Mouse (Mus musculus) lung, postnatal 0 days (tissue): ENCODE data around the gene Gm38431. TPM values are rescaled to one million over a fixed set of nuclear protein-coding genes. Genes with fewer than 3 reads are reported as not detected.

Source experiments
- ATAC-seq: fragments of 200-750 bp; cut with Nextera tagmentation; 2 replicates; pipeline ENCODE4 v1.8.0; 2017; ENCODE audit warnings: moderate library complexity
- DNase-seq: peaks from one replicate; pipeline ENCODE4 v3.0.0-alpha.2; 2016; ENCODE audit warnings: low spot score
- H3K27ac ChIP-seq: fragments of 300-500 bp; sonication (generic); 2 replicates; pipeline ENCODE4 v1.5.1; 2014; ENCODE audit warnings: antibody characterized with exemption, mild to moderate bottlenecking, low read length, mixed read lengths
- H3K27me3 ChIP-seq: fragments of 300-500 bp; sonication (generic); replicated peaks from 2 replicates; pipeline ENCODE4 v1.6.1; 2014; ENCODE audit warnings: low read length, mixed read lengths; ENCODE audit not compliant: insufficient read depth
- H3K36me3 ChIP-seq: fragments of 300-500 bp; sonication (generic); 2 replicates; pipeline ENCODE4 v1.6.1; 2014; ENCODE audit warnings: low read length, mixed read lengths; ENCODE audit not compliant: insufficient read depth
- H3K4me1 ChIP-seq: fragments of 300-500 bp; sonication (generic); 2 replicates; pipeline ENCODE4 v1.6.1; 2014; ENCODE audit warnings: antibody characterized with exemption, low read depth, low read length, mixed read lengths; ENCODE audit not compliant: insufficient read depth
- H3K4me2 ChIP-seq: fragments of 300-500 bp; sonication (generic); replicated peaks from 2 replicates; pipeline ENCODE4 v1.6.1; 2014; ENCODE audit warnings: low read depth, mild to moderate bottlenecking, low read length, moderate library complexity, mixed read lengths
- H3K4me3 ChIP-seq: fragments of 300-500 bp; sonication (generic); 2 replicates; pipeline ENCODE4 v1.5.1; 2014; ENCODE audit warnings: low read depth, low read length
- H3K9ac ChIP-seq: fragments of 300-500 bp; sonication (generic); replicated peaks from 2 replicates; pipeline ENCODE4 v1.6.1; 2014; ENCODE audit warnings: low read depth, mild to moderate bottlenecking
- H3K9me3 ChIP-seq: fragments of 300-500 bp; sonication (generic); 2 replicates; pipeline ENCODE4 v1.6.1; 2016; ENCODE audit warnings: low read length, mixed read lengths
- CTCF ChIP-seq: IDR thresholded peaks from 2 replicates; pipeline ENCODE4 v1.5.1; 2016; ENCODE audit warnings: antibody characterized with exemption, mild to moderate bottlenecking
- EP300 ChIP-seq: IDR thresholded peaks from 2 replicates; pipeline ENCODE4 v1.6.1; 2016; ENCODE audit warnings: antibody characterized with exemption, mild to moderate bottlenecking, control low read depth
- WGBS: fragments of 180-500 bp; shearing (Covaris S2); extraction: QIAGEN DNeasy Blood & Tissue Kit; methylation state at CpG from one replicate; pipeline ENCODE4 v1.1.7; 2014; 5-methylcytosine and 5-hydroxymethylcytosine counted together
- polyA plus RNA-seq: library from polyadenylated mRNA; unstranded; fragments of >200 nt; fragmentation: Nextera tagmentation; extraction: Ambion mirVana; gene quantifications from 2 replicates; pipeline ENCODE4 v1.2.1, GENCODE M21; 2015

The Gm38431 gene
- polyA plus RNA-seq, 1 experiment from 2014 or later, result 0.69 TPM

- no peak overlapping the region for H3K9ac ChIP-seq
- WGBS, result 3% methylated on average over 30 of the region's 31 CpGs
- TF ChIP-seq EP300 (no peak), CTCF (no peak)
- peak; percentile 68 for DNase-seq
- peak overlapping the region; percentile 57 for H3K4me2 ChIP-seq
- peak; percentile 39 for ATAC-seq
- no peaks in the 10 kb centered on the region for H3K9me3 ChIP-seq
- H3K27ac ChIP-seq, result no peak overlapping the region
- peaks cover 42% of the 10 kb centered on the region for H3K27me3 ChIP-seq
- H3K4me3 ChIP-seq, result peak overlapping the region; percentile 27
- peaks cover 9% of the 10 kb centered on the region; the same call in 1 of the 2 replicates for H3K4me1 ChIP-seq
- H3K36me3 ChIP-seq, result no peaks in the 10 kb centered on the region
These were observed 54.3 kb downstream of the Gm38431 start for GRCm38 (mm10) chr9:21037481-21037891.

DNA sequence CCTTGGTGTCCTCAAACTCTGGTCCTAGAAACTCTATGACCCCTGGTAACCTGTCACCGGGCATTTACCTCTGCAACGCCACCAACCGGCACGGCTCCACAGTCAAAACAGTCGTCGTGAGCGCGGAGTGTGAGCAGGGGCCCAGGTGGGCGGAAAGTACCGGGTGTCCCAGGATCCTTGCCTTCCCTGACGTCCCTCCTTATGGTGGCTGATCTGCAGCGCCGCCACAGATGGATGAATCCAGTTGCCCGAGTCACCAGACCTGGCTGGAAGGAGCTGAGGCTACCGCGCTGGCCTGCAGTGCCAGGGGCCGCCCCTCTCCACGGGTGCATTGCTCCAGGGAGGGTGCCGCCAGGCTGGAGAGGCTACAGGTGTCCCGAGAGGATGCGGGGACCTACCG, 55.1 kb downstream of the Gm38431 start:
- H3K27me3 ChIP-seq, result peaks cover 42% of the 10 kb centered on the region
- H3K4me3 ChIP-seq, result no peak overlapping the region
- WGBS, result 6% methylated on average over 22 of the region's 22 CpGs
- peaks cover 9% of the 10 kb centered on the region; the same call in 1 of the 2 replicates for H3K4me1 ChIP-seq
- 0 out of 2 replicates have a peak overlapping the region, but pooled peaks have one; percentile 57 for H3K4me2 ChIP-seq
- no peaks in the 10 kb centered on the region for H3K36me3 ChIP-seq
- DNase-seq (no peak), ATAC-seq (no peak)
- H3K9me3 ChIP-seq, result no peaks in the 10 kb centered on the region
- TF ChIP-seq CTCF (no peak), EP300 (no peak)
- no peak overlapping the region for H3K27ac ChIP-seq
- H3K9ac ChIP-seq, result no peak overlapping the region

DNA sequence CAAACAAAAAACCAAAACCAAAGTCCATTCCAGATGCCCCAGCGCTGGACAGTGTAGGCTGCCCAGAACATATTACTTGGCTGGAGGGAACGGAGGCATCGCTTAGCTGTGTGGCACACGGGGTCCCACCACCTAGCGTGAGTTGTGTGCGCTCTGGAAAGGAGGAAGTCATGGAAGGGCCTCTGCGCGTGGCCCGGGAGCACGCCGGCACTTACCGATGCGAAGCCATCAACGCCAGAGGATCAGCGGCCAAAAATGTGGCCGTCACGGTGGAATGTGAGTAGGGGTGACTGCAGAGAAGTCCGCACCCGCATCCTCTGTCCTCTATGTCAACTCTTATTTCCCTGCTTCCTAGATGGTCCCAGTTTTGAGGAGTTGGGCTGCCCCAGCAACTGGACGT, 55.6 kb downstream of the Gm38431 start:
- Histone ChIP-seq H3K36me3 (no peaks in the 10 kb centered on the region), H3K27ac (no peak overlapping the region), H3K4me3 (no peak overlapping the region), H3K27me3 (peaks cover 42% of the 10 kb centered on the region), H3K4me1 (peaks cover 9% of the 10 kb centered on the region; the same call in 1 of the 2 replicates), H3K4me2 (no peak overlapping the region), H3K9me3 (no peaks in the 10 kb centered on the region), H3K9ac (no peak overlapping the region)
- ATAC-seq, result no peak
- WGBS, result 17% methylated on average over 20 of the region's 20 CpGs
- no peak for DNase-seq
- TF ChIP-seq CTCF (no peak), EP300 (no peak)

- Histone ChIP-seq H3K4me2 (no peak overlapping the region), H3K27ac (no peak overlapping the region), H3K36me3 (no peaks in the 10 kb centered on the region), H3K9me3 (no peaks in the 10 kb centered on the region), H3K4me3 (no peak overlapping the region), H3K27me3 (peaks cover 42% of the 10 kb centered on the region), H3K4me1 (peaks cover 9% of the 10 kb centered on the region; the same call in 1 of the 2 replicates), H3K9ac (no peak overlapping the region)
- ATAC-seq (no peak), DNase-seq (no peak)
- 37% methylated on average over 9 of the region's 9 CpGs for WGBS
- TF ChIP-seq CTCF (no peak), EP300 (no peak)
These were observed 56.2 kb downstream of the Gm38431 start for GRCm38 (mm10) chr9:21035586-21035985.

GRCm38 (mm10) chr9:21034481-21035085, 57.2 kb downstream of the Gm38431 start:
- Histone ChIP-seq H3K27ac (no peak overlapping the region), H3K9me3 (no peaks in the 10 kb centered on the region), H3K4me1 (peaks cover 12% of the 10 kb centered on the region; the same call in 1 of the 2 replicates), H3K27me3 (peaks cover 42% of the 10 kb centered on the region), H3K4me3 (no peak overlapping the region), H3K36me3 (no peaks in the 10 kb centered on the region), H3K4me2 (no peak overlapping the region), H3K9ac (no peak overlapping the region)
- WGBS, result 6% methylated on average over 17 of the region's 17 CpGs
- ATAC-seq (no peak), DNase-seq (peak; percentile 10)
- TF ChIP-seq CTCF (no peak), EP300 (no peak)

- Histone ChIP-seq H3K4me3 (peak overlapping the region; percentile 44), H3K9me3 (no peaks in the 10 kb centered on the region), H3K27me3 (peaks cover 42% of the 10 kb centered on the region), H3K4me2 (peak overlapping the region; percentile 85), H3K4me1 (peaks cover 12% of the 10 kb centered on the region; the same call in 1 of the 2 replicates), H3K9ac (no peak overlapping the region), H3K27ac (no peak overlapping the region), H3K36me3 (0 out of 2 replicates have a peak, but pooled peaks cover 4% of the 10 kb centered on the region)
- WGBS, result 0% methylated on average over 24 of the region's 34 CpGs
- DNase-seq (peak; percentile 96), ATAC-seq (peak; percentile 71)
- TF ChIP-seq EP300 (no peak), CTCF (no peak)
These were observed 58.7 kb downstream of the Gm38431 start for GRCm38 (mm10) chr9:21033136-21033535.
